Mouse (Mus musculus) E14TG2a.4 (cell line): Measurements from ENCODE around the gene Srsf2.

Experiments used
- CTCF ChIP-seq: conservative IDR thresholded peaks from 2 replicates; pipeline ENCODE4 v1.5.1; 2014; ENCODE audit warnings: low read length
- NANOG ChIP-seq: IDR thresholded peaks from 2 replicates; pipeline ENCODE4 v1.6.1; 2014; ENCODE audit warnings: borderline replicate concordance, low read length, mixed read lengths
- POU5F1 ChIP-seq: IDR thresholded peaks from 2 replicates; pipeline ENCODE4 v1.6.1; 2014; ENCODE audit warnings: low read length, borderline replicate concordance

GRCm38 (mm10) chr11:116852891-116853511 lies at the start of gene Srsf2:
- no peak for TF ChIP-seq CTCF
- no peak for TF ChIP-seq NANOG
- TF ChIP-seq POU5F1: no peak
